Mouse (Mus musculus) kidney, postnatal 0 days (tissue): Measurements from ENCODE around the gene Dock1. TPM values are rescaled to one million over a fixed set of nuclear protein-coding genes. Genes with fewer than 3 reads are reported as not detected.

ENCODE experiments used
- ATAC-seq: fragments of 200-750 bp; cut with Nextera tagmentation; replicated peaks from 2 replicates; pipeline ENCODE4 v1.8.0; 2017; ENCODE audit warnings: low read depth, moderate number of reproducible peaks, moderate TSS enrichment, moderate library complexity; ENCODE audit not compliant: low FRiP score
- DNase-seq: peaks from one replicate; pipeline ENCODE4 v3.0.0-alpha.2; 2016; ENCODE audit warnings: low spot score
- H3K27ac ChIP-seq: fragments of 300-500 bp; sonication (generic); 2 replicates; pipeline ENCODE4 v1.5.1; 2014; ENCODE audit warnings: mild to moderate bottlenecking
- H3K27me3 ChIP-seq: fragments of 300-500 bp; sonication (generic); 2 replicates; pipeline ENCODE4 v1.6.1; 2014; ENCODE audit warnings: low read length, mixed read lengths; ENCODE audit not compliant: insufficient read depth
- H3K36me3 ChIP-seq: fragments of 300-500 bp; sonication (generic); 2 replicates; pipeline ENCODE4 v1.6.1; 2014; ENCODE audit warnings: low read length, mixed read lengths; ENCODE audit not compliant: insufficient read depth
- H3K4me1 ChIP-seq: fragments of 300-500 bp; sonication (generic); replicated peaks from 2 replicates; pipeline ENCODE4 v1.6.1; 2014; ENCODE audit warnings: antibody characterized with exemption, low read length, mixed read lengths; ENCODE audit not compliant: insufficient read depth
- H3K4me2 ChIP-seq: fragments of 300-500 bp; sonication (generic); 2 replicates; pipeline ENCODE4 v1.6.1; 2014; ENCODE audit warnings: mild to moderate bottlenecking, low read length, moderate library complexity, mixed read lengths
- H3K4me3 ChIP-seq: fragments of 300-500 bp; sonication (generic); replicated peaks from 2 replicates; pipeline ENCODE4 v1.5.1; 2014; ENCODE audit warnings: low read depth, low read length
- H3K9ac ChIP-seq: fragments of 300-500 bp; sonication (generic); 2 replicates; pipeline ENCODE4 v1.6.1; 2014; ENCODE audit warnings: low read depth, low read length
- H3K9me3 ChIP-seq: fragments of 300-500 bp; sonication (generic); replicated peaks from 2 replicates; pipeline ENCODE4 v1.6.1; 2016; ENCODE audit warnings: low read length, inconsistent platforms, mixed read lengths
- CTCF ChIP-seq: IDR thresholded peaks from 2 replicates; pipeline ENCODE4 v1.5.1; 2016; ENCODE audit warnings: antibody characterized with exemption, low read depth, mild to moderate bottlenecking, moderate library complexity
- WGBS: fragments of 180-500 bp; shearing (Covaris S2); extraction: QIAGEN DNeasy Blood & Tissue Kit; methylation state at CpG from one replicate; pipeline ENCODE4 v1.1.7; 2014; 5-methylcytosine and 5-hydroxymethylcytosine counted together
- polyA plus RNA-seq: library from polyadenylated mRNA; unstranded; fragments of >200 nt; fragmentation: Nextera tagmentation; extraction: Ambion mirVana; gene quantifications from 2 replicates; pipeline ENCODE4 v1.2.1, GENCODE M21; 2015

Gene Dock1
- polyA plus RNA-seq, 1 experiment from 2014 or later, result 23.9 TPM

- TF ChIP-seq CTCF, result no peak
- Histone ChIP-seq H3K27me3 (no peaks in the 10 kb centered on the region), H3K9me3 (no peaks in the 10 kb centered on the region), H3K4me3 (no peak overlapping the region), H3K4me2 (no peak overlapping the region), H3K36me3 (no peaks in the 10 kb centered on the region), H3K9ac (no peak overlapping the region), H3K27ac (no peak overlapping the region), H3K4me1 (no peaks in the 10 kb centered on the region)
- no peak for ATAC-seq
- no peak for DNase-seq
- 81% methylated on average over 5 of the region's 5 CpGs for WGBS
Measured at GRCm38 (mm10) chr7:135205111-135205510, 534.7 kb downstream of the Dock1 start.

DNA sequence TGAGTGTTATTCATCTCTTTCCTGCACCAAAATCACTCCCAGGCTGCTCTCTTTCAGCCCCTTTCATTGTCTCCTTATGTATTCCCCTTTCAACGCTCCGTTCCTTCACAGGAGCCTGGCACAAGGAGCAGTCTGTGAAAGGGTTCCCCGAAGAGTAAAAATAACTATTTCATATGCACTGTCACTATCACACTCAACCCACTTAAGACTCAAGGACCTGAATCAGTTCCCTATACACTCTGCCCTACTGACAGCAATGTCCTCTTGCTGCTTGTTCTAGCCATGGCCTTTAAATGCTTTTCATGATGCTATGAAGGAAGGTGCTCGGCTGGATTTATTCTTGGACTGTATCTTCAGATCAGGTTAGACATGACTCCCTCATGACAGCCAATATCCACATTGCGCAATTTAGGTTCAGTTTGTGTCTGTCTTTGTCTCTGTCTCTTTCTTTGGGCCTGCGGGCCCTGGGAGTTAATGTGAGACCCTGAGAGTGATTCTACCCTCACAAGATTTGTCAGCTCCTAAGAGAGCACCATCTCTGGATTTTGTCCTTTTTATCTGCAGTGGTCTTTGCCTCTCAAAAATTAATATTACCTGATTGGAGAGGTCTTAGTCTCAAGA, 538.6 kb downstream of the Dock1 start:
- Histone ChIP-seq H3K36me3 (no peaks in the 10 kb centered on the region), H3K4me1 (no peaks in the 10 kb centered on the region), H3K9me3 (no peaks in the 10 kb centered on the region), H3K27me3 (no peaks in the 10 kb centered on the region), H3K9ac (no peak overlapping the region), H3K27ac (no peak overlapping the region), H3K4me3 (no peak overlapping the region), H3K4me2 (no peak overlapping the region)
- 94% methylated on average over 6 of the region's 6 CpGs for WGBS
- ATAC-seq (no peak), DNase-seq (no peak)
- no peak for TF ChIP-seq CTCF

DNA sequence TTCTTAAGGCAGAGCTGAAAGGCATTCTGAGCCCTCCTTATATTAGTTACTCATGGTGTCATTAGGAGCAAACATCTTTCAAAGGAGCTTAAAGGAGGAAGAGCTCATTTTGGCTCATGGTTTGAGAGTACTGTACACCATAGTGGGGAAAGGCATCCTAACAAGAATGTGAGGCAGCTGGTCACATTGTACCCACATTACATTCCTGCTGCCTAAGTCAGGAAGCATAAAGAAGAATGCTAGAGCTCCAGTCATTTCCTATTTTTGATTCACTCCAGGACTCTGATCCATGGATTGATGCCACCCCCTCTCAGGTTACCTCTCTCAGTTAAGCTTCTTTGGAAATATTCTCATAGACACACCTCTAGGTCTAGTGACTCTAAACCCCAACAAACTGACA, 539.8 kb downstream of the Dock1 start:
- Histone ChIP-seq H3K9me3 (no peaks in the 10 kb centered on the region), H3K9ac (no peak overlapping the region), H3K27me3 (no peaks in the 10 kb centered on the region), H3K36me3 (no peaks in the 10 kb centered on the region), H3K4me2 (no peak overlapping the region), H3K4me1 (no peaks in the 10 kb centered on the region), H3K4me3 (no peak overlapping the region), H3K27ac (no peak overlapping the region)
- no peak for TF ChIP-seq CTCF
- ATAC-seq, result no peak
- DNase-seq, result no peak

GRCm38 (mm10) chr7:135210831-135211230, 540.4 kb downstream of the Dock1 start:
- Histone ChIP-seq H3K4me1 (no peaks in the 10 kb centered on the region), H3K9me3 (no peaks in the 10 kb centered on the region), H3K4me2 (no peak overlapping the region), H3K4me3 (no peak overlapping the region), H3K27ac (no peak overlapping the region), H3K9ac (no peak overlapping the region), H3K36me3 (no peaks in the 10 kb centered on the region), H3K27me3 (no peaks in the 10 kb centered on the region)
- 92% methylated on average over 2 of the region's 2 CpGs for WGBS
- DNase-seq, result no peak
- no peak for ATAC-seq
- no peak for TF ChIP-seq CTCF

DNA sequence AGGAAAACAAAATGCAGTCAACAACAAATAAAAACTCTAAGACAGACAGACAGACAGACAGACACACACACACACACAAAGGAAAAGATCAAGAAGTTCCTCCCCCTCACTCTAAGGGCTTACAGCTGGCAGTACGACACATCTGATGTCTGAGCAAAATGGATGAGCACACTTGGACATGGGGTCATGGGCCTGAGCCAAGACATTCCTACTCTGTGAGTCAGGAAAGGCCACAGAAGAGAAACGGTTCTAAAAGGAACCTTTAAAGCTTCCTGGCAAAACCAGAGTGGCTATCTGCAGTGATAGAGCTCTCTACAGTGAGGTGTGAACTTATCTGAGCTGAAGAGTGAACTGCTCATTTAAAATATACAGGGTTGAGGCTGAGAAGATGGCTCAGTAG, 542.1 kb downstream of the Dock1 start:
- H3K9me3 ChIP-seq, result no peaks in the 10 kb centered on the region
- no peak for TF ChIP-seq CTCF
- WGBS, result 13% methylated on average over 2 of the region's 2 CpGs

GRCm38 (mm10) chr7:135221475-135221874, 551.0 kb downstream of the Dock1 start:
- H3K4me2 ChIP-seq, result no peak overlapping the region
- no peak overlapping the region for H3K4me3 ChIP-seq
- DNase-seq, result no peak
- no peak overlapping the region for H3K27ac ChIP-seq
- H3K9ac ChIP-seq, result no peak overlapping the region
- H3K4me1 ChIP-seq, result no peaks in the 10 kb centered on the region
- H3K27me3 ChIP-seq, result no peaks in the 10 kb centered on the region
- no peaks in the 10 kb centered on the region for H3K9me3 ChIP-seq
- ATAC-seq, result no peak
- 87% methylated on average over 2 of the region's 2 CpGs for WGBS
- TF ChIP-seq CTCF, result no peak
- no peaks in the 10 kb centered on the region for H3K36me3 ChIP-seq

More for the DNA sequence above, 542.1 kb downstream of the Dock1 start:
- ATAC-seq, result no peak; the same call in 1 of the 2 replicates
- no peaks in the 10 kb centered on the region for H3K36me3 ChIP-seq
- no peak overlapping the region for H3K4me3 ChIP-seq
- H3K4me2 ChIP-seq, result no peak overlapping the region
- DNase-seq, result peak; percentile 86
- no peaks in the 10 kb centered on the region for H3K27me3 ChIP-seq
- H3K27ac ChIP-seq, result no peak overlapping the region
- H3K9ac ChIP-seq, result no peak overlapping the region
- H3K4me1 ChIP-seq, result no peaks in the 10 kb centered on the region
